Mouse (Mus musculus) lung, adult 2 months (tissue): ENCODE measurements around the gene Fam13c. TPM values are rescaled to one million over a fixed set of nuclear protein-coding genes. Genes with fewer than 3 reads are reported as not detected.
"Not testable (repeated sequence)": the region's sequence is repeated elsewhere in the genome, so short reads cannot be mapped to it uniquely, and the experiment has no call there.

ENCODE experiments used
- DNase-seq: peaks from one replicate; pipeline ENCODE4 v3.0.0; 2022
- H3K4me1 ChIP-seq: fragments of 200-500 bp; 2 replicates; pipeline ENCODE4 v1.6.1; 2011; ENCODE audit warnings: low read length; ENCODE audit not compliant: control insufficient read depth, insufficient read depth
- H3K4me3 ChIP-seq: fragments of 200-500 bp; replicated peaks from 2 replicates; pipeline ENCODE3; 2011; ENCODE audit warnings: low read depth, mild to moderate bottlenecking, control low read depth, low read length; ENCODE audit errors: extremely low read depth
- CTCF ChIP-seq: fragments of 200-500 bp; IDR thresholded peaks from 2 replicates; pipeline ENCODE4 v1.5.1; 2011; ENCODE audit warnings: mild to moderate bottlenecking, low read length, control low read depth; ENCODE audit not compliant: insufficient read depth
- POLR2A ChIP-seq: fragments of 200-500 bp; IDR thresholded peaks from 2 replicates; pipeline ENCODE4 v1.6.1; 2011; ENCODE audit warnings: low read depth, mild to moderate bottlenecking, control low read depth, low read length, borderline replicate concordance; ENCODE audit errors: extremely low read depth
- WGBS: fragments of 180-500 bp; shearing (Covaris S2); methylation state at CpG from one replicate; pipeline ENCODE4 v1.1.7; 2018; 5-methylcytosine and 5-hydroxymethylcytosine counted together
- polyA plus RNA-seq: library from polyadenylated mRNA; depleted of rRNA; stranded (reverse); fragments of >200 nt; gene quantifications from 2 replicates; pipeline ENCODE4 v1.2.3, GENCODE M21; 2012

The Fam13c gene
- polyA plus RNA-seq, 1 experiment: 8.0 TPM

DNA sequence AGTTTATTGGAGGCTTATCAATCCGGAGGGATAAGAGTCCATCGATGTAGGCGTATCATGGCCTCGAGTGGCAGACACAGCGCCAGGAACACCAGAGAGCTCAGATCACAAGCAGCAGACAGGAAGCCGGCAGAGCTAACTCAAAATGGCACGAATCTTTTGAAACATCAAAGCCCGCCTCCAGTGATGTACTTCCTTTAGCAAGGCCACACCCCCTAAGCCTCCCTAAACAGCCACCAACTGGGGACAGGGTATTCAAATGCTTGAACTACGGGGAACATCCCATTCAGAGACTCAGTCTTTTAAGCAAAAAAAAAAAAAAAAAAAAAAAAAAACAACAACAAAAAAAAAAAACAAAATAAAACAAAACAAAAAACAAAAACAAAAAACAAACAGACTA is 10.9 kb upstream of the Fam13c start:
- DNase-seq: no peak
- H3K4me3 ChIP-seq: no peak overlapping the region
- 93% methylated on average over 9 of the region's 9 CpGs for WGBS
- TF ChIP-seq CTCF: no peak
- no peak for TF ChIP-seq POLR2A
- H3K4me1 ChIP-seq: no peaks in the 10 kb centered on the region

DNA sequence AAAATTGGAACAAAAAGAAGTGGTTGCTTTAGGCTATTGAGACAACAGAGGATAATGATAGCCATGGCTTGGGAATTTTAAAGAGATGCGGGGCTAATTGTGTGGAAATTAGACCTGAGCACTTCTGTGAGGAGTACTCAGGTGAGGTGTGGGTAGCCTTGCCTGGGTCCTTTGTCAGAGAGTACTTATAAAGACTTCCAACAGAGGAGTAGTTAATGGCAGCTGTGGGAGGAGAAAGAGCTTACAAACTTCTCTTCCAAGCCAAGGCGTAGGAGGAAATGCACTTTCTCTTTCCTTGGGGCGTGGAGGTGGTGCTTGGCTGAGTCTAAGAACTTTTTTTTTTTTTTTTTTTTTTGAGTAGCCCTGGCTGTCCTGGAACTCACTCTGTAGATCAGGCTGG is 6.9 kb upstream of the Fam13c start:
- Histone ChIP-seq H3K4me3 (no peak overlapping the region), H3K4me1 (peaks cover 2% of the 10 kb centered on the region; the same call in 1 of the 2 replicates)
- 80% methylated on average over 3 of the region's 3 CpGs for WGBS
- DNase-seq: no peak
- TF ChIP-seq CTCF (no peak), POLR2A (no peak)

DNA sequence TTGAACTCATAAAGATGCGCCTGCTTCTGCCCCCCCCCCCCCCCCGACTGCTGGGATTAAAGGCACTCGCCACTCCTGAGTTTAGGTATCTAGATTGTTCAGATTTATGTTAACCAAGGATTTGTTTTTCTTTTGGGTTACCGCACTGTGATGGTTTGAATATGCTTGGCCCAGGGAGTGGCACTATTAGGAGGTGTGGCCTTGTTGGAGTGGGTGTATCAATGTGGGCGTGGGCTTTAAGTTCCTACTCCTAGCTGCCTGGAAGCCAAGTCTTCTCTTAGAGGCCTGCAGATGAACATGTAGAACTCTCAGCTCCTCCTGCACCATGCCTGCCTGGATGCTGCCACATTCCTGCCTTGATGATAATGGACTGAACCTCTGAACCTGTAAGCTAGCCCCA is 6.5 kb upstream of the Fam13c start:
- not testable (repeated sequence) for H3K4me1 ChIP-seq, DNase-seq, H3K4me3 ChIP-seq
- 86% methylated on average over 5 of the region's 5 CpGs for WGBS

DNA sequence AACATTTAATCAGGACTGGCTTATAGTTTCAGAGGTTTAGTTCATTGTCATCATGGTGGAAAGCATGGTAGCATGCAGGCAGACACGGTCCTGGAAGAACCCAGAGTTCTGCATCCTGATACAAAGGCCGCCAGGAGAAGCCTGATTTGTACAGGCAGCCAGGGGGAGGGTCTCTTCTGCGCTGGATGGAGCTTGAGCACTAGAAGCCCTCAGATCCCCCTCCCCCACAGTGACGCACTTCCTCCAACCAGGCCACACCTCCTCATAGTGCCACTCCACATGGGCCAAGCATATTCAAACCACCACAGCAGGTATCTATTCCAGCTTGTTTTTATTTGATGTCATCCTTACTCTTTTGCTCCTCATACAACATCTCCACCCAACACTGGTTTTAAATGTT is 3.6 kb upstream of the Fam13c start:
- no peak overlapping the region for H3K4me3 ChIP-seq
- WGBS: 85% methylated on average over 4 of the region's 4 CpGs
- no peak for TF ChIP-seq CTCF
- TF ChIP-seq POLR2A: no peak

DNA sequence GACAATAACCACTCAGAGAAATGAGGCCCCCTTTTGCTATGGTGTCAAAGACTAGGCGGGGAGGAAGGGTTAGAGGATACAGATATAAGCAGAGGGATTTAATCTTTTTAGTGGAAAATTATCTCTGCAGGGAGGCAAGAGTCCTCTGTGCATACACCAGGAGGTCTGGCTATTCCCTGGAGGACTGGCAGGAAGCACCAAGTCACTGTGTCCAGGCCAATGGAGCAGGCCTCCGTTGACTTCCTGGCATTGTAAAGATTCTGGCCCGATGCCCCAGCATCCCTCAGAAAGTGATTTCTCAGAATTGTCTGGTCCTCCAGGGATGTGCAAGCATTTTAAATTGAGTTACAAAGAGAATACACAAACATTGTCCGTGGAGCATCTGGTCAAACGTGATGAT is 3.0 kb upstream of the Fam13c start:
- DNase-seq: peak; percentile 16
- TF ChIP-seq POLR2A (no peak), CTCF (no peak)
- H3K4me3 ChIP-seq: no peak overlapping the region
- WGBS: 47% methylated on average over 5 of the region's 5 CpGs
- H3K4me1 ChIP-seq: peaks cover 8% of the 10 kb centered on the region; the same call in 1 of the 2 replicates

More for the DNA sequence above, 3.6 kb upstream of the Fam13c start:
- H3K4me1 ChIP-seq: peaks cover 8% of the 10 kb centered on the region; the same call in 1 of the 2 replicates
- no peak for DNase-seq

DNA sequence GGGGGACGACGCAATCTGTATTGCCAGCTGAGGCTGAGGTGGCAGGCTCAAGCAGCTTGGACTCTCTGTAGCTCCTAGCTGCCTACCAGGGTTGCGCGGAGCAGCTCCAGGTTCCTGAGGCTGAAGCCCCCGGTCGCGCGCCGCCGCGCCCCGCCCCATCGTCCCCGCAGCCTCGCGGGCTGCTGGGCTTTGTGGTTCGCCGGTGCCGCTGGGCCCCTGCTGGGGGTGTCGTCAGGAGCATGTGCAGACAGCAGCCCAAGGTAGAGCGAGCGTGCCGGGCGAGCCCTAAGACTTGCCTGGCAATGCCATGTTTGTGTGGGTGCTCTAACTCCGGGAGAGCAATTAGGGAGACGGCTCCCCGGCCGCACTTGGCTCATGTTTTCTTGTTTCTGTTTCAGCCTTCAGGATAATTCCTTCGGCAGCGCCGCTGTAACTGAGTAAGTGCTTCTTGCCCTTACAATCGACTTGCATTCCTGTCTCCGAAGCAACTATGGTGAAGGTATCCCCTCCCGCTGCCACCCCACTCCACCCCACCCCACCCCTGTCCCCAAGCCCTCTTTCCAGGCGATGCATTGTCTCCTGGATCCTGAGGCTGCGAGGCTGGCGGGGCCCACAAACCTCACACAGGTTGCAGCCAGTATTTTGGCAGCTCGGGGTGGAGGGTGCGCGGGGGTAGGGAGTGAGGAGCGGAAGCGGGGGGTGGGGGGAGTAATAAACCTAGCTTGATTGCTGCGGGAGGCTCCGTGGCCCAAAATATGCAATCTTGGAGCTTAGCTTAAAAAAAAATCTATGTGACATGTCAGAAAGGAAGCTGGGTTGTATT is 569 bp downstream of the Fam13c start:
- Histone ChIP-seq H3K4me1 (peaks cover 8% of the 10 kb centered on the region), H3K4me3 (peak overlapping the region; percentile 91)
- TF ChIP-seq CTCF (no peak), POLR2A (peak; percentile 30; the same call in 1 of the 2 replicates)
- 1% methylated on average over 44 of the region's 44 CpGs for WGBS
- DNase-seq: peak; percentile 44

DNA sequence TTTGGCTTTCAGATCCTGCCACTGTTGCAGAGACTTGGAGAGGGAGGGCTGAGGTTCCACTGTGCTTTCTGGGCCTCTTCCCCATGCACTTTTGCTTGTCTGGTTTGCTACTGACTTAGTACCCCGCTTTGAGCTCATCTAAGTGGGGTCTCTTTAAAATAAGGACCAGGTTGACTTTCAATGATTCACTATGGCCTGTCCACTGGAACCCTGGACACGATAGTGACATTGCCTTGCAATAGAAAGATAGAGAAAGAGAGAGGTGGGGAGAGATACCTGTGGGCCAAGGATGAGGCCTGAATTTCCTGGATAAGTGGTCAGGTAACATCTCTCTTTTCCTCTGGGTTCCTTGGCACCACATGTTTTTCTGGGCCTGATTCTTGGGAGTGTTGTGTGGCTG is 1.9 kb downstream of the Fam13c start:
- Histone ChIP-seq H3K4me1 (peaks cover 8% of the 10 kb centered on the region), H3K4me3 (no peak overlapping the region)
- 84% methylated on average over 2 of the region's 2 CpGs for WGBS
- no peak for DNase-seq
- TF ChIP-seq CTCF (no peak), POLR2A (no peak)

DNA sequence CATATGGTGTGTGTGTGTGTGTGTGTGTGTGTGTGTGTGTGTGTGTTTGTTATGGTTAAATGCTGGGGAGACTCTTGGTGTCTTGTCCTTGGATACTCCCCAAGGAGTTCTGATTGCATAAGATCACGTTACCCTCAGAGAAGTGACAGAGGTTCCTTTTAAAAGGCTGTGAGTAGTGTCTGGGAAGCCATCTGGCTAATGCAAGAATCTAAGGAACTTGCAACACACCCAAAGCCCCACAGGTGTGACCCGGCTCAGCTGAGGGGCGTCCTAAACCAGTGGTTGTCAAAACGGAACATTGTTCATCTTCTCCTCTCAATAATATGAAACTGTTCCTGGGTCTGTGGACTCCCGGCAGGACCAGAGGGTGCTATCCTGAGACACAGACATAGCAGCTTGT is 2.3 kb downstream of the Fam13c start:
- DNase-seq: no peak
- no peak overlapping the region for H3K4me3 ChIP-seq
- TF ChIP-seq CTCF (no peak), POLR2A (no peak)
- WGBS: 77% methylated on average over 5 of the region's 5 CpGs
- H3K4me1 ChIP-seq: peaks cover 8% of the 10 kb centered on the region

DNA sequence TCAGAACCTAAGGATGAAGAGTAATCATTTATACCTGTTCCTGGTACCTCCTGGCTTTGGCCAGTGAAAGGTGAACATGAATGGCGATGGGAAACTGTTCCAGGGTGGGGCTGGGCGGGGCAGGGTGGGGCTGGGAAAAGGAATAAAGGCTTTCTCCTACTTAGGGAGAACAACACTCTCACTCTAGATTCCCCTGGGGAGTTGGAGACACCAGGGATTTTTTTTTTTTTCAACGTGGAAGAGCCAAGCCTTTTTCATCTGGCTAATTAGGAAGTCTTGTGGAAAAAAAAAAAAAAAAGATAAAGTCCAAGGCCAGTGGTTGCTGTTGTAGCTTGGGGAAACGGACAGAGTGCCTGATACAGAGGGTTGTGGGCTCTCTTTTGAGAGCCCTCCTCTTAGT is 7.5 kb downstream of the Fam13c start:
- DNase-seq: no peak
- no peak for TF ChIP-seq POLR2A
- TF ChIP-seq CTCF: no peak
- Histone ChIP-seq H3K4me3 (no peak overlapping the region), H3K4me1 (no peaks in the 10 kb centered on the region; the same call in 1 of the 2 replicates)
- WGBS: 69% methylated on average over 4 of the region's 4 CpGs

DNA sequence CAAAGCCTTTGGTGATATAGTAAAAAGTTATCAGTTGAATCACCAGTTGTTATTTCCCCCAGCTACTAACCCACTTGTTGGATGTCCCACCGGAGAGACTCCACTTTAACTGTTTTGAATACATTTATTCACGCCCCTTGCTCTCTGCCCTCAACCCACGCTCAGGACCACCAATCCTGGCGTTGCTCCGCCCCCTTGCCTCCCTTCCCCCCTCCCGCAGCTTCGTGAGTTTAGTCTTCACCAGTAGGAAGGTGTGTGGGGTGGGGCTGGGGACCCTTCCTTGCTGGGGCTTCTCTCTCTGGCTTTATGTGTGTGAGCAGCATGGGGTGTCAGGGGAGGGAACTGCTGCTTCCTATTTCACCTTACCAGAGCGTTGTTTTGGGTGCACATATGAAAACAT is 8.9 kb downstream of the Fam13c start:
- 56% methylated on average over 8 of the region's 8 CpGs for WGBS
- no peak for DNase-seq

More for the DNA sequence above, 8.9 kb downstream of the Fam13c start:
- Histone ChIP-seq H3K4me1 (no peaks in the 10 kb centered on the region; the same call in 1 of the 2 replicates), H3K4me3 (no peak overlapping the region)
- TF ChIP-seq CTCF (no peak), POLR2A (no peak)
